Mouse (Mus musculus): ENCODE measurements around the gene Arfgef3. TPM values are rescaled to one million over a fixed set of nuclear protein-coding genes. Genes with fewer than 3 reads are reported as not detected.
A peak's percentile ranks its signal among the peaks of the same experiment; 100 is the strongest.

Gene Arfgef3
- under 1 TPM; 0.22 to 0.33 TPM for total RNA-seq (2021)

- intact Hi-C loops (cut with DNase I), result no loop called here
- DNase-seq, result peak; percentile 31 to 51
These were observed at the start of gene Arfgef3 for GRCm38 (mm10) chr10:18743286-18744142. Arfgef3 (minus strand) TSS chr10:18743949.

- DNase-seq, result no peak
- intact Hi-C loops (cut with DNase I), result no loop called here
These were observed 46.3 kb upstream of the Arfgef3 start for GRCm38 (mm10) chr10:18790063-18790462.

- intact Hi-C loops (cut with DNase I), result no loop called here
These were observed 44.9 kb upstream of the Arfgef3 start for GRCm38 (mm10) chr10:18788601-18789000.

GRCm38 (mm10) chr10:18786693-18787092 is 42.9 kb upstream of the Arfgef3 start, which contains the start of gene Gm4922:
Gm4922 (minus strand) TSS chr10:18786793.
- no peak for DNase-seq
- intact Hi-C loops (cut with DNase I), result no loop called here

More at GRCm38 (mm10) chr10:18788601-18789000, 44.9 kb upstream of the Arfgef3 start:
- no peak for DNase-seq

GRCm38 (mm10) chr10:18777546-18777945 is 33.8 kb upstream of the Arfgef3 start:
- no peak for DNase-seq
- intact Hi-C loops (cut with DNase I), result no loop called here

- intact Hi-C loops (cut with DNase I), result no loop called here
- peak in 1 of 2 experiments; percentile 4 for DNase-seq
These were observed 28.9 kb upstream of the Arfgef3 start for GRCm38 (mm10) chr10:18772537-18773179.

- intact Hi-C loops (cut with DNase I), result no loop called here
- no peak for DNase-seq
These were observed 26.2 kb upstream of the Arfgef3 start for GRCm38 (mm10) chr10:18769909-18770308.

GRCm38 (mm10) chr10:18760241-18760640 is 16.5 kb upstream of the Arfgef3 start:
- peak; percentile 30 to 54 for DNase-seq
- intact Hi-C loops (cut with DNase I), result loop anchor here (2.0 to 5.0 kb wide), 3 partner anchors 67 to 145 kb away; no protein-coding TSS in a partner anchor

- DNase-seq, result no peak
- intact Hi-C loops (cut with DNase I), result no loop called here
These were observed 6.3 kb upstream of the Arfgef3 start for GRCm38 (mm10) chr10:18750057-18750456.

GRCm38 (mm10) chr10:18742086-18742485 is 1.7 kb downstream of the Arfgef3 start:
- no peak for DNase-seq
- intact Hi-C loops (cut with DNase I), result no loop called here

GRCm38 (mm10) chr10:18741024-18741423 is 2.7 kb downstream of the Arfgef3 start:
- DNase-seq, result no peak
- intact Hi-C loops (cut with DNase I), result no loop called here

GRCm38 (mm10) chr10:18728548-18728947 is 15.2 kb downstream of the Arfgef3 start:
- DNase-seq, result no peak
- intact Hi-C loops (cut with DNase I), result no loop called here

- DNase-seq, result no peak
- intact Hi-C loops (cut with DNase I), result no loop called here
These were observed 32.3 kb downstream of the Arfgef3 start for GRCm38 (mm10) chr10:18711436-18711835.

GRCm38 (mm10) chr10:18710949-18711348 is 32.8 kb downstream of the Arfgef3 start:
- intact Hi-C loops (cut with DNase I), result no loop called here
- DNase-seq, result no peak

GRCm38 (mm10) chr10:18709836-18710235 is 33.9 kb downstream of the Arfgef3 start:
- DNase-seq, result no peak
- intact Hi-C loops (cut with DNase I), result no loop called here

GRCm38 (mm10) chr10:18708641-18709040 is 35.1 kb downstream of the Arfgef3 start:
- intact Hi-C loops (cut with DNase I), result no loop called here
- DNase-seq, result no peak

- intact Hi-C loops (cut with DNase I), result no loop called here
- no peak for DNase-seq
These were observed 39.2 kb downstream of the Arfgef3 start for GRCm38 (mm10) chr10:18704393-18705120.

GRCm38 (mm10) chr10:18701517-18701916 is 42.2 kb downstream of the Arfgef3 start:
- intact Hi-C loops (cut with DNase I), result no loop called here
- no peak for DNase-seq

- peak; percentile 17 to 29 for DNase-seq
- intact Hi-C loops (cut with DNase I), result no loop called here
These were observed 43.6 kb downstream of the Arfgef3 start for GRCm38 (mm10) chr10:18700117-18700516.

- DNase-seq, result no peak
- intact Hi-C loops (cut with DNase I), result no loop called here
These were observed 44.6 kb downstream of the Arfgef3 start for GRCm38 (mm10) chr10:18699151-18699550.

- DNase-seq, result no peak
These were observed 47.3 kb downstream of the Arfgef3 start for GRCm38 (mm10) chr10:18696461-18696860.

More at GRCm38 (mm10) chr10:18696461-18696860, 47.3 kb downstream of the Arfgef3 start:
- intact Hi-C loops (cut with DNase I), result no loop called here
